Mouse (Mus musculus): ENCODE results near the gene Nabp2. TPM values are rescaled to one million over a fixed set of nuclear protein-coding genes. Genes with fewer than 3 reads are reported as not detected.

The Nabp2 gene
- polyA plus RNA-seq, 1 experiment from 2014 or later, result 142 TPM

DNA sequence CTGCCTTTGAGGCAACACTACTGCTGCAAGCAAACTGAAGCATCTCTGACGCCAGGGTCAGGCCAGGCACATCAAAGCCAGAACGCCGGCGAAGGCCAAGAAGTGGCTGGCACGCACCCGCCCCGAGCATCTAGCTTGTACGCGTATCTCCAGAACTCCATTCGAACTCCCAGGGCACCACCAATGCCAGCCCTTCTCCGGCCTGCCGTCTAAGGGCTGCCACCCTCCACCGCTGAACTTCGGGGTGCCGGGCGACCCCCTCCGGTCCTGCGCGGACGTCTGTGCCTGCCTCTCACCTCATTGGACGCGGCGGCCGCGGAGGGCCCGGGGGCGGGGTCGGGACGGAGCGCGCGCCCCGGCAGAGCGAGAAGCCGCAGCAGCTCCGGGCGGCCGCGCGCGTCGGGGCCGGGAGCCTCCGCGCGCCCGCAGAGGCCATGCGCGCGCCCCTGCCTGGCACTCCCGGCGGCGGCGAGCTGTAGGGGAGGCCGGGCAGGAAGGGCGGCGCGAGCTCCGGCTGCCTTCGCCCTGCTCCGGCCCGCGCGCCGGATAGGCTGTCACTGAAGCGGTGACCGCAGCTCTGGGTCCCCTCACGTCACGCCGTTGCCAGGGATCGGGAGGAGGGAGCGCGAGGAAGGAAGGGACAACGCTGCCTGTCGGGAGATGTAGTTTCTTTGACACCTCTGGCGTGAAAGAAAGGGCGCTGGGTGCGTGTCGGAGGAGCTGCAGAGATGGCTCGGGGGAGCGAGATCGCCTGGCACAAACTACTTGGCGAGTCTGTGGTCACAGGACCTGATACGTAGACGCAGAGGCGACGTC is 42.7 kb downstream of the Nabp2 start, which contains the start of gene Coq10a:
Coq10a (minus strand) TSS at position 596 of the 816 bp plus-strand sequence.
- Histone ChIP-seq H3K9ac (replicated peaks; ENCODE audit: low read length) (peak within 1 kb of the TSS; percentile 74), H3K4me3 (replicated peaks; ENCODE audit: low read depth, low read length) (peak within 1 kb of the TSS; percentile 61), H3K27me3 (ENCODE audit: control insufficient read depth, insufficient read depth, low read length) (no peaks in the 10 kb centered on the region), H3K36me3 (ENCODE audit: control insufficient read depth, insufficient read depth, low read length) (peaks cover 8% of the 10 kb centered on the region), H3K27ac (replicated peaks; ENCODE audit: low read depth, low read length) (peak within 1 kb of the TSS; percentile 98), H3K4me1 (ENCODE audit: control insufficient read depth, insufficient read depth, low read length) (peaks cover 17% of the 10 kb centered on the region), H3K9me3 (ENCODE audit: control insufficient read depth, low read length) (no peaks in the 10 kb centered on the region), H3K4me2 (ENCODE audit: low read length) (peak within 1 kb of the TSS; percentile 91)
- ATAC-seq (ENCODE audit: low FRiP score, low TSS enrichment) (peak; percentile 94), DNase-seq (peak; percentile 95)
- under 1% methylated on average over 84 of the region's 87 CpGs for WGBS

DNA sequence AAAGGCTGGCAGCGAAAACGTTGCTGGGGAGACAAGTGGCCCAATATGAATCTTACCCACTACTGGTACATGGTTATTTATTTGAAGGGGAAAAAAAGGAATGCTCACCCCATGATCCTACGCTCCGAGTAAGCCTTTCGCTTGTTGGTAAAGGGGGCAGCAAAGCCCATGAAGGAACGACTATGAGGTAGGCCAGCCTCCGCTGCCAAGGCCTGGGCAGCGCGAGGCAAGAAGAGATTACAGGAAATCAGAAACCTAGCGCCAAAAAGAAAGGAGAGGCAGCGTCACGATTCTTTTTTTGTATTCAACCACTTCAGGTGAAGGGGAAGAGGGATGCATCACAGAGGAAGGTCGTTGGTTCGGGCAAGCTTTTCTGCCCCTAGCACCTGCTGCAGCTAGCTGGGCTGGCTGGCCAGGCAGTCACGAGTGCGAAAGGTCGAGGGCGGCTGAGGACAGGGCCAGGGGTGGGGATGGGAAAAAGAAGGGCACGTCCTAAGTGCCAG is 43.3 kb downstream of the Nabp2 start:
- H3K4me1 ChIP-seq (ENCODE audit: control insufficient read depth, insufficient read depth, low read length), result peaks cover 17% of the 10 kb centered on the region
- ATAC-seq (ENCODE audit: low FRiP score, low TSS enrichment) (no peak), DNase-seq (peak; percentile 29)
- H3K27ac ChIP-seq (replicated peaks; ENCODE audit: low read depth, low read length), result peak overlapping the region; percentile 98
- no peaks in the 10 kb centered on the region for H3K27me3 ChIP-seq (ENCODE audit: control insufficient read depth, insufficient read depth, low read length)
- H3K9me3 ChIP-seq (ENCODE audit: control insufficient read depth, low read length), result no peaks in the 10 kb centered on the region
- H3K4me2 ChIP-seq (ENCODE audit: low read length), result peak overlapping the region; percentile 91
- H3K36me3 ChIP-seq (ENCODE audit: control insufficient read depth, insufficient read depth, low read length), result peaks cover 15% of the 10 kb centered on the region
- H3K4me3 ChIP-seq (replicated peaks; ENCODE audit: low read depth, low read length), result peak overlapping the region; percentile 61
- 15% methylated on average over 19 of the region's 19 CpGs for WGBS
- peak overlapping the region; percentile 74 for H3K9ac ChIP-seq (replicated peaks; ENCODE audit: low read length)

DNA sequence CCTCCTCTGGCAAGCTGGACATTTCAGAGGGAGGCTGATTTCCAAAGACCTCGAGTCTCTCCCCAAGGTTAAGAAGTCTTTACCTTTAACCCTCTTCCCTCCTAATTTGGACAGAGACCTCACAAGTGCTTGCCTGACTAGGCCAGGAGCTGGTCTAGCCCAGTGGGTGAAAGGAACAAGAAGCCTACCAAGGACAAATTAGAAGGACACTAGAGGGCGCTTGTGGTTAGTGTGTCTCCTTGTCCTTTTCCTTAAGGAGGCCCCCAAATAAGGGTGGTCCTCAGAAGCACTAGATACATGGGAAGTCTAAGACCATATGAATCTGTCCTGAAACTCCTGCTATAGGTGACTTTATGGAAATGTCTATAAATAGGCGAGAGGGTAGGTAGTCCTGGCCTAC is 48.7 kb downstream of the Nabp2 start:
- H3K4me3 ChIP-seq (replicated peaks; ENCODE audit: low read depth, low read length), result no peak overlapping the region
- H3K9ac ChIP-seq (replicated peaks; ENCODE audit: low read length), result no peak overlapping the region
- peaks cover 3% of the 10 kb centered on the region for H3K4me1 ChIP-seq (ENCODE audit: control insufficient read depth, insufficient read depth, low read length)
- no peak overlapping the region for H3K27ac ChIP-seq (replicated peaks; ENCODE audit: low read depth, low read length)
- DNase-seq, result peak; percentile 84
- no peak overlapping the region for H3K4me2 ChIP-seq (ENCODE audit: low read length)
- no peaks in the 10 kb centered on the region for H3K27me3 ChIP-seq (ENCODE audit: control insufficient read depth, insufficient read depth, low read length)
- WGBS, result 56% methylated on average over 3 of the region's 3 CpGs
- peaks cover 68% of the 10 kb centered on the region for H3K36me3 ChIP-seq (ENCODE audit: control insufficient read depth, insufficient read depth, low read length)
- no peak for ATAC-seq (ENCODE audit: low FRiP score, low TSS enrichment)
- H3K9me3 ChIP-seq (ENCODE audit: control insufficient read depth, low read length), result no peaks in the 10 kb centered on the region

DNA sequence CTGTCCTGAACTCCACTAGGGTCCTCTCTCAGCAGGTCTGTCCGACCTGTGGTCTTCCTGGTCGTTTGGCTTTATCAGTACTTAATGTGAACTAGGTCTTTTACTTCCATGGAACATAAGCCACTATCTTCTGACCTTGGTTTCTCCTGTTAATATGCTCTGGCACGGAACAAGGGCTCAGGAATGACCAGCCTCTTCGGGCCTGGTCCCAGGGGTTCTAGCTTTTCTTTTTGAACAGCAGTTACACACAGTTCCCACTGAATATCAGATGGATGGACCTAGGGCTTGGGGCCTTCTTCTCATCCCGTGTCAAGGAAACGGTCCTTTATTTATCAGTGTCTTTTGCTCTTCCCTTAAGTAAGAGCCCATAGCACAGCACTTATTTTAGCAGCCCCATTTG is 49.5 kb downstream of the Nabp2 start:
- H3K9ac ChIP-seq (replicated peaks; ENCODE audit: low read length), result no peak overlapping the region
- H3K4me1 ChIP-seq (ENCODE audit: control insufficient read depth, insufficient read depth, low read length), result no peaks in the 10 kb centered on the region
- ATAC-seq (ENCODE audit: low FRiP score, low TSS enrichment) (no peak), DNase-seq (no peak)
- no peaks in the 10 kb centered on the region for H3K27me3 ChIP-seq (ENCODE audit: control insufficient read depth, insufficient read depth, low read length)
- no peak overlapping the region for H3K4me3 ChIP-seq (replicated peaks; ENCODE audit: low read depth, low read length)
- H3K27ac ChIP-seq (replicated peaks; ENCODE audit: low read depth, low read length), result no peak overlapping the region
- peaks cover 74% of the 10 kb centered on the region for H3K36me3 ChIP-seq (ENCODE audit: control insufficient read depth, insufficient read depth, low read length)
- H3K9me3 ChIP-seq (ENCODE audit: control insufficient read depth, low read length), result no peaks in the 10 kb centered on the region
- WGBS, result 94% methylated on average over 6 of the region's 6 CpGs
- H3K4me2 ChIP-seq (ENCODE audit: low read length), result no peak overlapping the region

DNA sequence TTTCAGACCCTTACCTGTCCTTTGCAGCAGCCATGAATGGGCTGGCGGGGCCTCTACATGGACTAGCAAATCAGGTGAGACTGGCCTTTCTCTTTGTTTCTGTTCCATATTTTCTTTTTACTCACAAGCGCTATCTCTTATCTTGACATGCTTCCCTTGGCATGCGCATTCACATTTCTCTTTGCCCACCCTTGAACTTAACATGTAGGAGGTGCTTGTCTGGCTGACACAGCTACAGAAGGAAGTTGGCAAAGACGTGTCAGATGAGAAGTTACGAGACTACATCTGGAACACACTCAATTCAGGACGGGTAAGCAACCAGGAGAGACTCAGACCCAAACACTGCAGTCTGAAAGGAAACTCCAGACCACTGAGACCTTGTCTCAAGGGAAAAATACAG is 52.1 kb downstream of the Nabp2 start:
- H3K9ac ChIP-seq (replicated peaks; ENCODE audit: low read length), result no peak overlapping the region
- H3K9me3 ChIP-seq (ENCODE audit: control insufficient read depth, low read length), result no peaks in the 10 kb centered on the region
- ATAC-seq (ENCODE audit: low FRiP score, low TSS enrichment), result no peak
- no peak for DNase-seq
- no peaks in the 10 kb centered on the region for H3K4me1 ChIP-seq (ENCODE audit: control insufficient read depth, insufficient read depth, low read length)
- 94% methylated on average over 6 of the region's 6 CpGs for WGBS
- no peak overlapping the region for H3K27ac ChIP-seq (replicated peaks; ENCODE audit: low read depth, low read length)
- H3K4me3 ChIP-seq (replicated peaks; ENCODE audit: low read depth, low read length), result no peak overlapping the region
- H3K4me2 ChIP-seq (ENCODE audit: low read length), result no peak overlapping the region
- H3K36me3 ChIP-seq (ENCODE audit: control insufficient read depth, insufficient read depth, low read length), result peaks cover 87% of the 10 kb centered on the region
- H3K27me3 ChIP-seq (ENCODE audit: control insufficient read depth, insufficient read depth, low read length), result no peaks in the 10 kb centered on the region

DNA sequence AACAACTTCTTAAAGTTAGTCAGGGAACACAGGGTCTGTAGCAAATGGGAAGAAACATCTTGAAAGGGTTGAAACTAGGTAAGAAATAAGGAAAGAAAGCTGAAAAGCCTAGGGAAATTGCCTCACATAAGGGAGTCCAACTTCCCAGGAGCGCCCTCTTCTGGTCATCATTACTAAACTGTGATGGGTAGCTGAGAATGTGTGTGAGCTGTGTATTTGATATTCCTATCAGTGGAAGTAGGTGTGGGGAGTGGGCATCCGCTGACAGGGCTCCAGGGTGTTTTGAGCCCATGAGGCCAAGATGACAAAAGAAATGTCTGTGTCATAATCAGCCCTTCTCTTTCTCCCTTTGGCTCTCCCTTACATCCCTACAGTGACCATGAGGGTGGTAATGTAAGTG is 52.5 kb downstream of the Nabp2 start:
- Histone ChIP-seq H3K9me3 (ENCODE audit: control insufficient read depth, low read length) (no peaks in the 10 kb centered on the region), H3K27me3 (ENCODE audit: control insufficient read depth, insufficient read depth, low read length) (no peaks in the 10 kb centered on the region), H3K9ac (replicated peaks; ENCODE audit: low read length) (no peak overlapping the region), H3K4me3 (replicated peaks; ENCODE audit: low read depth, low read length) (no peak overlapping the region), H3K4me1 (ENCODE audit: control insufficient read depth, insufficient read depth, low read length) (no peaks in the 10 kb centered on the region), H3K36me3 (ENCODE audit: control insufficient read depth, insufficient read depth, low read length) (peaks cover 89% of the 10 kb centered on the region), H3K4me2 (ENCODE audit: low read length) (no peak overlapping the region), H3K27ac (replicated peaks; ENCODE audit: low read depth, low read length) (no peak overlapping the region)
- whole genome bisulfite sequencing, result 62% methylated on average over 2 of the region's 2 CpGs
- ATAC-seq (ENCODE audit: low FRiP score, low TSS enrichment) (no peak), DNase-seq (peak; percentile 79)

Small RNA genes within 50 kb of the gene (microRNA-seq; reads per million reads assigned to microRNA genes)
- not detected for gene Gm25361
- gene Gm26308, result not detected
- gene Mir6914, result 0.44 reads per million
- gene Mir6915, result 1.3 reads per million
- 0.59 reads per million for gene Mir8105

Other genes with a start within 250 kb of the Nabp2 start
- 5.0 and 7.1 TPM in 2 replicates for gene Rbms2, start 231.2 kb downstream of the Nabp2 start, polyA plus RNA-seq (2014; fragmentation: Nextera tagmentation; extraction: Ambion mirVana)
- 0.70 and 1.3 TPM in 2 replicates for gene Gls2, start 217.0 kb downstream of the Nabp2 start, polyA plus RNA-seq (2014; fragmentation: Nextera tagmentation; extraction: Ambion mirVana)
- gene Spryd4, start 199.7 kb downstream of the Nabp2 start, polyA plus RNA-seq (2014; fragmentation: Nextera tagmentation; extraction: Ambion mirVana), result 15.1 and 16.8 TPM in 2 replicates
- 0.12 and 0.17 TPM in 2 replicates for gene Mip, start 185.7 kb downstream of the Nabp2 start, polyA plus RNA-seq (2014; fragmentation: Nextera tagmentation; extraction: Ambion mirVana)
- 13.5 and 19.5 TPM in 2 replicates for gene Timeless, start 179.4 kb downstream of the Nabp2 start, polyA plus RNA-seq (2014; fragmentation: Nextera tagmentation; extraction: Ambion mirVana)
- gene Apon, start 157.4 kb downstream of the Nabp2 start, polyA plus RNA-seq (2014; fragmentation: Nextera tagmentation; extraction: Ambion mirVana), result not detected in 2 replicates
- not detected in 2 replicates for gene Apof, start 142.8 kb downstream of the Nabp2 start, polyA plus RNA-seq (2014; fragmentation: Nextera tagmentation; extraction: Ambion mirVana)
- gene Stat2, start 140.9 kb downstream of the Nabp2 start, polyA plus RNA-seq (2014; fragmentation: Nextera tagmentation; extraction: Ambion mirVana), result 12.2 and 23.0 TPM in 2 replicates
- 0.22 TPM in 1 of 2 replicates, not detected in the other for gene Il23a, start 112.7 kb downstream of the Nabp2 start, polyA plus RNA-seq (2014; fragmentation: Nextera tagmentation; extraction: Ambion mirVana)
- 18.5 and 23.0 TPM in 2 replicates for gene Pan2, start 108.2 kb downstream of the Nabp2 start, polyA plus RNA-seq (2014; fragmentation: Nextera tagmentation; extraction: Ambion mirVana)
- gene Cnpy2, start 89.0 kb downstream of the Nabp2 start, polyA plus RNA-seq (2014; fragmentation: Nextera tagmentation; extraction: Ambion mirVana), result 193 and 194 TPM in 2 replicates
- gene Cs, start 73.8 kb downstream of the Nabp2 start, polyA plus RNA-seq (2014; fragmentation: Nextera tagmentation; extraction: Ambion mirVana), result 221 and 247 TPM in 2 replicates
- gene Coq10a, start 42.5 kb downstream of the Nabp2 start, polyA plus RNA-seq (2014; fragmentation: Nextera tagmentation; extraction: Ambion mirVana), result 50.5 and 53.0 TPM in 2 replicates
- 13.3 and 14.1 TPM in 2 replicates for gene Ankrd52, start 34.4 kb downstream of the Nabp2 start, polyA plus RNA-seq (2014; fragmentation: Nextera tagmentation; extraction: Ambion mirVana)
- gene Slc39a5, start 10.3 kb downstream of the Nabp2 start, polyA plus RNA-seq (2014; fragmentation: Nextera tagmentation; extraction: Ambion mirVana), result not detected in 2 replicates
- gene Rnf41, start 165 bp upstream of the Nabp2 start, polyA plus RNA-seq (2014; fragmentation: Nextera tagmentation; extraction: Ambion mirVana), result 80.3 and 96.2 TPM in 2 replicates
- gene Smarcc2, start 47.8 kb upstream of the Nabp2 start, polyA plus RNA-seq (2014; fragmentation: Nextera tagmentation; extraction: Ambion mirVana), result 172 and 229 TPM in 2 replicates
- 750 and 787 TPM in 2 replicates for gene Myl6, start 82.7 kb upstream of the Nabp2 start, polyA plus RNA-seq (2014; fragmentation: Nextera tagmentation; extraction: Ambion mirVana)
- 5.3 and 6.8 TPM in 2 replicates for gene Myl6b, start 87.2 kb upstream of the Nabp2 start, polyA plus RNA-seq (2014; fragmentation: Nextera tagmentation; extraction: Ambion mirVana)
- gene Esyt1, start 114.4 kb upstream of the Nabp2 start, polyA plus RNA-seq (2014; fragmentation: Nextera tagmentation; extraction: Ambion mirVana), result 6.0 and 10.9 TPM in 2 replicates
- 17.6 and 19.6 TPM in 2 replicates for gene Zc3h10, start 136.3 kb upstream of the Nabp2 start, polyA plus RNA-seq (2014; fragmentation: Nextera tagmentation; extraction: Ambion mirVana)
- 2,375 and 2,760 TPM in 2 replicates for gene Rpl41, start 137.8 kb upstream of the Nabp2 start, polyA plus RNA-seq (2014; fragmentation: Nextera tagmentation; extraction: Ambion mirVana)
- gene Pa2g4, start 154.5 kb upstream of the Nabp2 start, polyA plus RNA-seq (2014; fragmentation: Nextera tagmentation; extraction: Ambion mirVana), result 122 and 142 TPM in 2 replicates
- 0.26 and 0.47 TPM in 2 replicates for gene Erbb3, start 178.2 kb upstream of the Nabp2 start, polyA plus RNA-seq (2014; fragmentation: Nextera tagmentation; extraction: Ambion mirVana)
- gene Rps26, start 215.3 kb upstream of the Nabp2 start, polyA plus RNA-seq (2014; fragmentation: Nextera tagmentation; extraction: Ambion mirVana), result 529 and 586 TPM in 2 replicates
- gene Ikzf4, start 234.5 kb upstream of the Nabp2 start, polyA plus RNA-seq (2014; fragmentation: Nextera tagmentation; extraction: Ambion mirVana), result 21.2 and 23.6 TPM in 2 replicates